Mouse (Mus musculus) hindbrain, embryonic 16.5 days (tissue): Measurements from ENCODE around the gene Myb. TPM values are rescaled to one million over a fixed set of nuclear protein-coding genes. Genes with fewer than 3 reads are reported as not detected.

ENCODE experiments used
- ATAC-seq: fragments of 200-750 bp; cut with Nextera tagmentation; 2 replicates; pipeline ENCODE4 v1.8.0; 2017; ENCODE audit warnings: moderate TSS enrichment, moderate library complexity
- H3K27ac ChIP-seq: fragments of 300-500 bp; sonication (generic); 2 replicates; pipeline ENCODE4 v1.5.1; 2014; ENCODE audit warnings: low read depth, mild to moderate bottlenecking, control low read depth, low read length, moderate library complexity
- H3K27me3 ChIP-seq: fragments of 300-500 bp; sonication (generic); replicated peaks from 2 replicates; pipeline ENCODE4 v1.6.1; 2014; ENCODE audit warnings: low read length; ENCODE audit not compliant: control insufficient read depth, insufficient read depth
- H3K36me3 ChIP-seq: fragments of 300-500 bp; sonication (generic); 2 replicates; pipeline ENCODE4 v1.6.1; 2014; ENCODE audit warnings: mild to moderate bottlenecking, low read length, moderate library complexity, mixed read lengths; ENCODE audit not compliant: control insufficient read depth, insufficient read depth
- H3K4me1 ChIP-seq: fragments of 300-500 bp; sonication (generic); 2 replicates; pipeline ENCODE4 v1.6.1; 2014; ENCODE audit warnings: low read depth, low read length; ENCODE audit not compliant: control insufficient read depth, insufficient read depth
- H3K4me2 ChIP-seq: fragments of 300-500 bp; sonication (generic); 2 replicates; pipeline ENCODE4 v1.6.1; 2014; ENCODE audit warnings: mild to moderate bottlenecking, low read length, control low read depth, moderate library complexity
- H3K4me3 ChIP-seq: fragments of 300-500 bp; sonication (generic); 2 replicates; pipeline ENCODE4 v1.5.1; 2014; ENCODE audit warnings: mild to moderate bottlenecking, low read length, control low read depth, moderate library complexity
- H3K9ac ChIP-seq: fragments of 300-500 bp; sonication (generic); 2 replicates; pipeline ENCODE4 v1.6.1; 2014; ENCODE audit warnings: low read depth, mild to moderate bottlenecking, control low read depth, low read length, moderate library complexity
- H3K9me3 ChIP-seq: fragments of 300-500 bp; sonication (generic); 2 replicates; pipeline ENCODE4 v1.6.1; 2014; ENCODE audit warnings: mild to moderate bottlenecking, low read length, moderate library complexity; ENCODE audit not compliant: control insufficient read depth
- WGBS: fragments of 180-500 bp; shearing (Covaris S2); extraction: QIAGEN DNeasy Blood & Tissue Kit; methylation state at CpG from one replicate; pipeline ENCODE4 v1.1.7; 2014; 5-methylcytosine and 5-hydroxymethylcytosine counted together
- polyA plus RNA-seq: library from polyadenylated mRNA; unstranded; fragments of >200 nt; fragmentation: Nextera tagmentation; extraction: Ambion mirVana; gene quantifications from 2 replicates; pipeline ENCODE4 v1.2.1, GENCODE M21; 2015

The Myb gene
- polyA plus RNA-seq, 1 experiment from 2014 or later: 2.4 TPM

DNA sequence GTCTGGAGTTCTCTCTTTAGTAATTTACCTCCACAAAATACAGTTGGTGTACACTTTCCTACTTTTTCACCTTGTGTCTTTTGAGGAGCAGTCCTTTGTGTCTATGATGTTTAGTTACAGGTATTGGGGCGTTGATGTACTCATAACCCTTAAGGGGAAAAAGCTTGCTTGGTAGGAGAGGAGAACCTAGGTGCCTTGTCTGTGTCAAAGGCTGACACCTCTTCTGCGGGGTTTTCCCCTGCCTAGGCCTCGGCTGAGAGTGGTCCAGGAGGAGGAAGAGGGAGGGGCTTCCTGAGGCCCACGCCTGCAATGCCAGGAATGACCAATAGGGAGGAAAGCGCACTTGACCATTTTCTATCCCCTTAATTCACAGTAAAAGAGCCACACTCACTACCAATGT is 17.9 kb upstream of the Myb start:
- WGBS: 43% methylated on average over 5 of the region's 5 CpGs
- H3K27ac ChIP-seq: no peak overlapping the region

DNA sequence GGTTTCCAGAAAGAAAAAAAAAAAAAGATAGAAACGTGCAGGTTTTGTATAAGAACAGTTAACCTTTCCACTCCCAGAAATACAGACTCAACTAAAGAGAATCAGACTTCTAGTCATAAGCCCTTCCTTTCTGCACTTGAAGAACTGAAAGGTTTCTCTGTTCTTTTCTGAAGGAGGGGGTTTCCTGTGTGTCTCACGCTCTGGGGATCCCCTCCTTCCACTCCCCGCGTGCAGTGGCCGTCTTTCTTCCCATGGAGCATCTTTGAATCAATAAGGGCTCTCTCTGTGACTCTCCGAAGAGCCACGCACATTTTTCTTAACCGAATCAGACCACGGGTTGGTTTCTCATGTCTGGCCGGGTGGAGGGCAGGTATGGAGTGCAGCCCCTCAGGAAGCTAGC is 17.5 kb upstream of the Myb start:
- ATAC-seq: no peak
- Histone ChIP-seq H3K9ac (no peak overlapping the region), H3K4me3 (no peak overlapping the region), H3K4me1 (no peaks in the 10 kb centered on the region), H3K4me2 (no peak overlapping the region), H3K27ac (no peak overlapping the region), H3K36me3 (no peaks in the 10 kb centered on the region), H3K27me3 (no peaks in the 10 kb centered on the region), H3K9me3 (no peaks in the 10 kb centered on the region)
- 86% methylated on average over 10 of the region's 10 CpGs for WGBS

More for the DNA sequence above, 17.9 kb upstream of the Myb start:
- H3K4me3 ChIP-seq: no peak overlapping the region
- H3K4me1 ChIP-seq: no peaks in the 10 kb centered on the region
- no peaks in the 10 kb centered on the region for H3K9me3 ChIP-seq
- no peak overlapping the region for H3K4me2 ChIP-seq
- H3K36me3 ChIP-seq: no peaks in the 10 kb centered on the region
- H3K27me3 ChIP-seq: no peaks in the 10 kb centered on the region
- no peak for ATAC-seq
- H3K9ac ChIP-seq: no peak overlapping the region

DNA sequence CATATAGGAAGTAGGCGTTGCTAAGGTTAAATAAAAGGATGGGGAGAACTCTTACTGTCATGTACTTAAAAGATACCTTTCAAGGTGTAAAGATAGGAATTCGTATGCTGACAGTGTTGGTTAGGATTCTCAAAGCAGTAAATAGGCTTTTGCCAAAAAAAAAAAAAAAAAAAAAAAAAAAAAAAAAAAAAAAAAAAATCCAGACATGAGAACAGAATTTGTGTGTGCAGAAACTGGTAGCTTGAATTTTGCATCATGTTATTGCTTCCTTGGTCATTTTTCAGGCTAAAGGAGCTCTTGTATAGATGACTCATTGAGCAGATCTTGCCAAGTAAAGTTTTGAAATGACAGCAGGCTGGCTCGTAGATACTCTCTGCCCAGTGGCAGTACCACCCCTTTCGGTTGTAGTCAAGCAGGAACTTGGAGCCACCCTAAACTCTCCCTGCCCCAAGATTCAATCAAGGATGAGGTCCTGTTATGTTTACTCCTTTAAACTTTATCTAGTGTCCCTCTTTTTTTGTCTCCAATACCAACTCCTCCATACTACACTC is 11.9 kb upstream of the Myb start:
- Histone ChIP-seq H3K9ac (no peak overlapping the region), H3K27me3 (no peaks in the 10 kb centered on the region), H3K27ac (no peak overlapping the region), H3K9me3 (no peaks in the 10 kb centered on the region), H3K4me2 (no peak overlapping the region), H3K36me3 (no peaks in the 10 kb centered on the region), H3K4me1 (no peaks in the 10 kb centered on the region), H3K4me3 (no peak overlapping the region)
- WGBS: 79% methylated on average over 4 of the region's 4 CpGs
- no peak for ATAC-seq

DNA sequence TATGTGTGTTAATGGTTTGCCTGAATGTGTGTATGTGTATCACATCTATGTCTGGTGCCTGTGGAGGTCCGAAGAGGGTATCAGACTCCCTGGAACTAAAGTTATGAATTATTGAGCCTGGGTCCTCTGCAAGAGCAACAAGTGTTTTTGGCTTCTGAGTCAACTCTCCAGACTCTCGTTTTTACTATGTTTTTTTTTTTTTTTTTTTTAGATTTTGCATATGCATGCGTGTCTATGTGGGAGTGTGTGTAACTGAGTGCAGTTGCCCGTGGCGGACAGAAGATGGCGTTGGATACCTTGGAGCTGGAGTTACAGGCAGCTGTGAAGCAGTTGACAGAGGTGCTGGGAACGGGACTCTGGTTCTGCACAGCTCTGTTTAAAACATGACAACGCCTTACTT is 7.7 kb upstream of the Myb start:
- H3K9ac ChIP-seq: no peak overlapping the region
- no peaks in the 10 kb centered on the region for H3K27me3 ChIP-seq
- no peak for ATAC-seq
- H3K9me3 ChIP-seq: no peaks in the 10 kb centered on the region
- WGBS: 95% methylated on average over 8 of the region's 8 CpGs
- H3K4me2 ChIP-seq: no peak overlapping the region
- no peak overlapping the region for H3K4me3 ChIP-seq
- H3K4me1 ChIP-seq: no peaks in the 10 kb centered on the region
- no peaks in the 10 kb centered on the region for H3K36me3 ChIP-seq
- H3K27ac ChIP-seq: no peak overlapping the region

DNA sequence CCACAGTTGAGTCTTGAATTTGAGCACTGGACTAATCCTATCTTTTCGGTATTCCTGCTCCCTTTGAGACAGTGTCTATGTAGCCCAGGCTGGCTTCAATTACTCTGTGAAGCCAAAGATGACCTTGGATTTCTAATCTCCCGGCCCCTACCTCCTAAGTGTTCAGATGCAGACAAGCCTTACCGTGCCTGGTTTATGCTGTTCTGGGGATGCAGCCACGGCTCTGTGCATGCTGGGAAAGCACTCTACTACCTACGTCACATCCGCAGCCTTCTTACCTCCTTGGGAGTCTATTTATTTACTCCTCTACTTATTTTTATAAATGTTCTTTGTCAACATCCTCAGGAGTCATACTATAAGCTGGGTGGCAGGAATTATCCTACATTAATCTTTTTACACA is 7.1 kb upstream of the Myb start:
- Histone ChIP-seq H3K4me1 (no peaks in the 10 kb centered on the region), H3K4me3 (no peak overlapping the region), H3K9me3 (no peaks in the 10 kb centered on the region), H3K4me2 (no peak overlapping the region), H3K27ac (no peak overlapping the region), H3K27me3 (no peaks in the 10 kb centered on the region), H3K36me3 (no peaks in the 10 kb centered on the region), H3K9ac (no peak overlapping the region)
- no peak for ATAC-seq
- 94% methylated on average over 6 of the region's 6 CpGs for WGBS

DNA sequence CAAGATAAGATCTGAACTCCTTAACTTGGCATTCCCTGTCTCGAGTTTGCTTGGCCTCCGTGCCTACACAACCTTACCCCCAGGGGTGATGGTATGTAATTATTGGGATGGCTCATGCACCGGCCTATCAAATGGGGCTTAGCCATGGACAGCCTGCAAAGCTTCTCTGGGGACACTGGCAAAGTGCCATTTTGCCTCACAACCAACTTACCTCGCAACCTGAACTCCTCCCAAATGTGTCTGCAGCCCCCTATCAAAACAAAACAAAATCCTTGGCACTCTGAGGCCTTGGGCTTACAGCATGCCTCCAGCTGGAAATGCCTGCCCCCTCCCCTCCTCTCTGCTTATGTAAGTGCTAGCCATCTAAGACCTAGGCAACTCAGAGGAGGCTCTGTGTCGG is 6.4 kb upstream of the Myb start:
- Histone ChIP-seq H3K9ac (no peak overlapping the region), H3K36me3 (no peaks in the 10 kb centered on the region), H3K4me1 (no peaks in the 10 kb centered on the region), H3K4me3 (no peak overlapping the region), H3K9me3 (no peaks in the 10 kb centered on the region), H3K27ac (no peak overlapping the region), H3K27me3 (no peaks in the 10 kb centered on the region), H3K4me2 (no peak overlapping the region)
- no peak for ATAC-seq
- WGBS: 81% methylated on average over 5 of the region's 5 CpGs

DNA sequence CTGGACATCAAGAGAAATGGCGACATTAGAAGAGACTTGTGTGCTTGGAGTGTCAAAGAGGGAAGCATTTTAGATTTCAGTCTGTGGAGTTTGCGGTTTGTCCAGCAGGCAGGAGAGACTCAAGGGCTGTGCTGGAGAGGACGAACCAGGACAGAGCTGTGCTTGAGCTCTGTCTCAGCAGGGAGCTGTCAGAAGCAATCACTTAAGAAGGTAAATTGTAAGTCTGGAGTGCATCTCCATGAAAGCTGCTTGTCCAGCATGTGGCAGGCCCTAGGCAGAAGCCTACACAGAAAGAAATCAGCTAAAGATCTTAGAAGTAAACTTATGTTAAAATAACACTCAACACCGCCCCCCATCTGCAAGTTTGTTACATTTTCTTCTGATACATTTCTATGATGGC is 4.6 kb upstream of the Myb start:
- H3K4me3 ChIP-seq: no peak overlapping the region
- H3K27me3 ChIP-seq: no peaks in the 10 kb centered on the region
- peaks cover 2% of the 10 kb centered on the region for H3K4me1 ChIP-seq
- no peak overlapping the region for H3K9ac ChIP-seq
- no peaks in the 10 kb centered on the region for H3K36me3 ChIP-seq
- H3K27ac ChIP-seq: no peak overlapping the region
- no peak for ATAC-seq
- no peak overlapping the region for H3K4me2 ChIP-seq
- WGBS: 79% methylated on average over 4 of the region's 4 CpGs
- no peaks in the 10 kb centered on the region for H3K9me3 ChIP-seq

DNA sequence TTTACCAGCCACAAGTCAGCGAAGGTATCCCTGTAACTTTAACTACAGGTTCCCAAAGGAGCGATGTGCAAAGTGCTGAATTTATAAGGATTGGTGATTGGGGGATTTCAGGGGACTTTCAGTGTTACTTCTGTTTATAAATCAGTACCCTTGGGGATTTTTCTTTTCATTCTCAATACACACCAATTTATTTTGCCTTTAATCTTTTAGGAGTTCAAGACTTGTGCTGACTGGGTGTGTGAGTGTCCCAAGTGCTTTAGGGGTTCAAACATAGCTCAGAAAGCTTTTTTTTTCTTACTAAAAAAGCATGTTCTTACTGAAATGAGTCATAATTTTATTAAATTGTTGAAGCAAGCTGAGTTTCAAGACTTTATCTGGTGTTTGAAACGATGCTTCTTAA is 1.3 kb upstream of the Myb start:
- H3K4me3 ChIP-seq: no peak overlapping the region
- H3K27me3 ChIP-seq: peaks cover 5% of the 10 kb centered on the region
- peaks cover 16% of the 10 kb centered on the region for H3K4me1 ChIP-seq
- H3K9ac ChIP-seq: no peak overlapping the region
- no peaks in the 10 kb centered on the region for H3K9me3 ChIP-seq
- H3K36me3 ChIP-seq: no peaks in the 10 kb centered on the region
- WGBS: 52% methylated on average over 3 of the region's 3 CpGs
- H3K27ac ChIP-seq: no peak overlapping the region
- no peak for ATAC-seq
- no peak overlapping the region for H3K4me2 ChIP-seq

DNA sequence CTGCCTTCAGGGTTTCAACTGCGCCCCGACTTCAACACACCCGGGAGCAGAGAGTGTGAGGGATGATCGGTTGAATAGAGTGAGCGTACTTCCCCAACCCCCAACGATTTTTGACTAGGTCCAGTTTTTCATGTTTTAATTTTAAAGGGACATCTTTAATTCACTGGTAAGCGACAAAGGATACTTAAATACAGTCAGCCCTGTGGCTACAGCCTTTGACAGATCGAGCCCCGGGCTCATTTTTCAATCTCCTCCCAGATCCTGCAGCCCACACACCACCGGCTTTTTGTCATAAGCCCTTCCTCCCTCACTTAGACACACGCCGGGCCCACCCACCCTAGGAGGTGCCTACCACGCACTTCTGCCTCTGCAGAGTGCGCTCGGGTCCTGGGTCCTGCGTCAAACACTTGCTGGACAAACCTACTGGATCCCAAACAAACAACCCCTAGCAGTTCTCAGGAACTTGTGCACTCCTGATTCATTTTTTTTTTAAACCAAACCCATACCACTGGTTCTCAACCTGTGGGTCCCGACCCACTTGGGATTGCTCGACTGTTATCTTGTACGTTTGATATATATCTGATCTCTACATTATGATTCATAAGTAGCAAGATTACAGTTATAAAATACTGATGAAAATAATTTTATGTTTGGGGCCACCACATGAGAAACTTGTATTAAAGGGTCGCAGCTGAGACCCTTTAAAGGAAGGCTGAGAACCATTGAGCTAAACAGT is 743 bp upstream of the Myb start:
- H3K4me2 ChIP-seq: peak overlapping the region; percentile 100
- peak overlapping the region; percentile 82 for H3K9ac ChIP-seq
- H3K27ac ChIP-seq: peak overlapping the region; percentile 59; the same call in 1 of the 2 replicates
- H3K36me3 ChIP-seq: no peaks in the 10 kb centered on the region
- H3K9me3 ChIP-seq: no peaks in the 10 kb centered on the region
- peaks cover 16% of the 10 kb centered on the region for H3K4me1 ChIP-seq
- H3K4me3 ChIP-seq: peak overlapping the region; percentile 75
- ATAC-seq: peak; percentile 53
- H3K27me3 ChIP-seq: peaks cover 5% of the 10 kb centered on the region
- 3% methylated on average over 20 of the region's 20 CpGs for WGBS
